Mouse (Mus musculus) layer of hippocampus, adult 11-12 months (tissue): ENCODE results near the gene Cphx3.
"Not testable (repeated sequence)": the region's sequence is repeated elsewhere in the genome, so short reads cannot be mapped to it uniquely, and the experiment has no call there.

Source experiments
- DNase-seq: peaks from one replicate; pipeline ENCODE4 v3.0.0; 2022; ENCODE audit warnings: low spot score

Gene Cphx3

GRCm38 (mm10) chr14:26081997-26082396 lies at the start of gene Cphx3:
Cphx3 (plus strand) TSS chr14:26082297.
- DNase-seq: not testable (repeated sequence)

- DNase-seq: not testable (repeated sequence)
Measured at GRCm38 (mm10) chr14:26034364-26034763, 47.7 kb upstream of the Cphx3 start.

- not testable (repeated sequence) for DNase-seq
Measured at GRCm38 (mm10) chr14:26035439-26035838, 46.7 kb upstream of the Cphx3 start.

- DNase-seq: not testable (repeated sequence)
Measured at GRCm38 (mm10) chr14:26042611-26043010, 39.5 kb upstream of the Cphx3 start, which contains the start of gene Gm9780. Gm9780 (minus strand) TSS chr14:26042711.

GRCm38 (mm10) chr14:26045007-26045406 lies 37.1 kb upstream of the Cphx3 start:
- DNase-seq: not testable (repeated sequence)

GRCm38 (mm10) chr14:26047026-26047425 lies 35.1 kb upstream of the Cphx3 start:
- not testable (repeated sequence) for DNase-seq

GRCm38 (mm10) chr14:26048767-26049166 lies 33.3 kb upstream of the Cphx3 start:
- not testable (repeated sequence) for DNase-seq

- not testable (repeated sequence) for DNase-seq
Measured at GRCm38 (mm10) chr14:26058184-26058583, 23.9 kb upstream of the Cphx3 start.

- not testable (repeated sequence) for DNase-seq
Measured at GRCm38 (mm10) chr14:26059362-26059761, 22.7 kb upstream of the Cphx3 start.

- not testable (repeated sequence) for DNase-seq
Measured at GRCm38 (mm10) chr14:26066574-26067324, 15.3 kb upstream of the Cphx3 start.

GRCm38 (mm10) chr14:26067325-26067633 lies 14.8 kb upstream of the Cphx3 start, which contains the start of gene Tmem254c:
Tmem254c (minus strand) TSS chr14:26067355.
- not testable (repeated sequence) for DNase-seq

- not testable (repeated sequence) for DNase-seq
Measured at GRCm38 (mm10) chr14:26076620-26077390, 5.3 kb upstream of the Cphx3 start.

- DNase-seq: not testable (repeated sequence)
Measured at GRCm38 (mm10) chr14:26081216-26081615, 881 bp upstream of the Cphx3 start, which contains the start of gene Cphx2. Cphx2 (plus strand) TSS chr14:26081516.

- DNase-seq: not testable (repeated sequence)
Measured at GRCm38 (mm10) chr14:26097622-26098021, 15.5 kb downstream of the Cphx3 start.

GRCm38 (mm10) chr14:26118150-26118549 lies 36.1 kb downstream of the Cphx3 start, which contains the start of gene Duxbl2:
Duxbl2 (plus strand) TSS chr14:26118349.
- DNase-seq: not testable (repeated sequence)

GRCm38 (mm10) chr14:26118550-26119000 lies 36.5 kb downstream of the Cphx3 start:
- DNase-seq: not testable (repeated sequence)

GRCm38 (mm10) chr14:26119095-26119494 lies 37.0 kb downstream of the Cphx3 start:
- DNase-seq: not testable (repeated sequence)

GRCm38 (mm10) chr14:26147095-26147494 lies 65.0 kb downstream of the Cphx3 start:
- not testable (repeated sequence) for DNase-seq

- not testable (repeated sequence) for DNase-seq
Measured at GRCm38 (mm10) chr14:26156032-26156431, 73.9 kb downstream of the Cphx3 start.

- not testable (repeated sequence) for DNase-seq
Measured at GRCm38 (mm10) chr14:26161156-26161555, 79.1 kb downstream of the Cphx3 start.

- not testable (repeated sequence) for DNase-seq
Measured at GRCm38 (mm10) chr14:26162423-26162822, 80.3 kb downstream of the Cphx3 start.

- DNase-seq: not testable (repeated sequence)
Measured at GRCm38 (mm10) chr14:26165266-26165665, 83.2 kb downstream of the Cphx3 start.
